Mouse (Mus musculus) embryo, embryonic 10.5 days (tissue): ENCODE data around the gene Kirrel3.

Source experiments
- DNase-seq: peaks from one replicate; pipeline ENCODE4 v3.0.0-alpha.2; 2015; ENCODE audit warnings: low spot score

Kirrel3 gene

GRCm38 (mm10) chr9:34987422-34988148 lies 501.9 kb downstream of the Kirrel3 start:
- DNase-seq, result no peak

DNA sequence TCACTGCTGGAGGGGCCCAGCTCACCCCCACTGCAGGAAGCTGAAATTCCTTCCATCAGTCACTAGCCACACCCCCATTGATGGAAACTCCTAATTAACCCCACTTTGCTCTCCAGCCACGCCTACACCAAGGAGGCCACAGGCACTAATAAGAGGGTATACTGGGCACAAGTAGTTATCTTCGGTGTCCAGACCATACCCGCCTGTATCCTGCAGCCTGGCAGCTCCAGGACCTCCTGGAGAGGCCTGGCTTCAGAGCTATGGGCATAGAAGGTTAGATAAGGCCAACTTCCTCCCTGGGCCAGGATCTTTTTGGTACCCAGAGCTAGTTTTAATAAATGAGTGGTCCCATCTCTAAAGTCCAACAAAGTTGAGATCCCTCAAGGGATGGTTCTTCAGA lies 503.0 kb downstream of the Kirrel3 start:
- DNase-seq, result no peak

DNA sequence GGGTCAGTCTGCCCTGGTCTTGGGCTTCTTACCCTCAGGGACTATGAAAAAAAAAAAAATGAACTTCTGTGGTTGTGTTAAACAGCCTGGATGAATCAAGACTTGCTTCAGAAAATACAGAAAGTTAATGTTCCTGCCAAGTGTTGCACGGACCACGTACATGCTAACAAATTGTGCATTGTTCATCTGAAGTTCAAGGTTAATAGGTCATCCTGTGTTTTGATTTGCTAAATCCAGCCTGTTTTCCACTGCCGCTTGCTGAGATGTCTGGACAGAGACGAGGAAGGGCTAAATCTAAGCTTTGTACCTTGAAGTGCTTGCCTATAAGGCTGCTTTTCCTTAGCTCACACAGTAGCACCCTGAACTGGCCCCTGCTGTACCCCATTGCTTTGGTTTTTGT lies 506.5 kb downstream of the Kirrel3 start:
- peak; percentile 52 for DNase-seq

DNA sequence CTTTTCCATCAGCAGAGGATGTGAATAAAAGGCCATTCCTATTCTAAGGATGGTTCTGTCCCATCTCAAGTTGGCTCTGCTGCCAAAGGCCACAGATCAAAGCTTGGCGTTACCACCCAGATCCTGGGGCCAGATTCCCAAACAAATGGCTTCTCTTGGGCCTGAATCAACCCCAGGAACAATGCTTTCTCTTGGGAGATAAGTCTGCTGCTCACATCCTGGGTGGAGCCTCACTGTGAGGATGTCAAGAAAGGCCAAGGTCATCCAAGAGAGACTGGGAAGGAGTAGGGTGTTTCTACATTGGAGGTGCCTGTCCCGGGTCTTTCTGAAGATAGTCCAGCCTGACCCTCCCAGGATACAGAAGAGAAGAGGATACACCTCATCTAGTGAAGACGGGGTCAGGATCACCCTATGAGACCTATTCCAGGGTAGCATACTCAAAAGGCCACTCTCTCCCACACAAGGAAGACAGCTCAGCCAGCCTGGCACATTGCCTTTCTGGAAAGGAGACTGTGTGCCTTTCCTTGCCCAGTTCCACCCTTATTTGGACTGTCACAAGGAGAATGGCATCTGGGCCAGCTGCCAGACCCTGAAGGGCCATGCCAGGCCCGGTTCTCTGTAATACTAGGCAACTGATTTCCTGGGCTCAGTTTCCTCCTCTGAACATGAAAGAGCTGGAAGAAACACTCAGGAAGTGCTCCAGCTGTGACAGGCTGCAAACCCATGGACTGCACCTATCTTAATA lies 507.9 kb downstream of the Kirrel3 start:
- DNase-seq, result no peak

DNA sequence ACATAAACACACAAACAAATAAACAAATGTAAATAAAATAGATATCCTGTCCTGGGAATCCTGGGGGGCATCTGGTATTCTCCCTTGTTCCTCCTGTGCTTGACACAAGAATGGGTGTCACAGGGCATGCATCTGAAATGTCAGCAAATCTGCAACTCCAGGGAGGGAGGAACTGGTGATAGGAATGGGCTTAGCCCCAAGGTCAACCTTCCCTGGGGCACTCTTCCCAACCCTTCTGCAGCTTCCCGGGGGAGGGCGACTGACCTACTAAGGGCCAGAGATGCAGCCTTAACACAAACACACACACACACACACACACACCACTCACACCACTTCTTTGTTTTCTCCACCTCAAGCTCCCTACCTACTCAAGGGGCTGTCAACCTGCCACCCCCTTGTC lies 509.4 kb downstream of the Kirrel3 start:
- no peak for DNase-seq

- no peak for DNase-seq
Measured at GRCm38 (mm10) chr9:34995660-34996378, 510.1 kb downstream of the Kirrel3 start.

DNA sequence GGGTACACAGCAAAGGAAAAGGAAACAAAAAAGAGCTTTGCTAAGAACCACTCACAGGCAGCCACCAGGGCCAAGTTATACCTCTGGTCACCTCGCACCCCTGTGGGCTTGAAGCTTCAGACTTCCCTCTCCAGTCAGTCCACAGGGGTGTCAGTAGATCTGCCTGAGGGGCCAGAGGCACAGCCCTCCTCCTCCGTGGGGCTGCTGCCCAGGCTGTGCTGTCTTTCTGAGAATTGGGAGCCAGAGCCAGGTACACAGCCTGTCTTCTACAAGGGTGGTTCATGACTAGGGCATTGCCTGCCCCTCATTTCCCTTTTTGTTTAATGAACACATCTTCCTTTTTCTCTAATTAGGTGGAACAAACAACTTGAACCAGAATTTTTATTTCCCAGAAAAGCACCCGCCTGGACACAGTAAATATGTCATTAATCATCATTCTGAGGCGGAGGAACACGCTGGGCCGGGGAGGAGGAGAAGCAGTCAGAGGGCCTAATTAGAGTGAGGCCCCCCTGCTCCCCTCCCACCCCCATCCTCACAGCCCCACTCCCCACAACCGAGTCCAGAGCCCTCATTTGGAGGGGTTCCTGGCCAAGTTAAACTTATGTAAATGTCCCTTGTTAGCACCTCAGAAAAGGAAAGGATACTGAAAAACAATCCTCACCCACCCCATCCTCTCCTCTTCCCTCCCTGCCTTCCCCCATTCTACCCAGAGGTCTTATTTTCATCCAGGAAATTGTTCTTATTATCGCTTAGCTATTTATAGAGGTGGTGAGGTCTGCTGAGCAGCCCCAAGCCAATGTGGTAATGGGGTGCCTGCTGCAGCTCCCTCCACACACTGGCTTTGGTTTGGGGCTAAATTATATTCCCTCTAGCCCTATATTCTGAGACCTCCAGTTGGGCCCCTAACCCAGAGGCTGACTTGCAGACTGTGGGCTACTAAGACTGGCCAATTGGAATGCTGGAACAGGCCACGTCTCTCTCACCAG lies 512.5 kb downstream of the Kirrel3 start:
- DNase-seq, result no peak

GRCm38 (mm10) chr9:35004113-35004512 lies 518.4 kb downstream of the Kirrel3 start:
- no peak for DNase-seq

GRCm38 (mm10) chr9:35007697-35008341 lies 522.1 kb downstream of the Kirrel3 start:
- DNase-seq, result no peak

DNA sequence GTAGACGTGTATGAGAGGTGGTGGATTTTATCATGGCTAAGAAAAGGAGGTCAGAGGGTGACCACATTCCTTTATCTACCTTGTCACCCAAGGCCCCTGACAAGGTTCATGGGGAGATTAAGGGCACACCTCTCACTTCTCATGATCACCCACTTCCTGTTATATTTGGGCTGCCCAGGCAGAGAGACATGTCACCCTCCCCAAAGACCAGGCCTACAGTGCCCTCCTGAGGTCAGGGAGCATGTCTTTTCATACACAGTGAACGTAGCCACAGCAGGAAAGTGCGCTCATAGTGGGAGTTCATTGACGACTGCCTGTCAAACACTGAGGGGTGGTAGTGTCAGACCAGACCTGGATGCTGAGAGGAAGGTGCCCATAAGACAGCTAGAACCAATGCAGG lies 531.1 kb downstream of the Kirrel3 start:
- peak; percentile 34 for DNase-seq

DNA sequence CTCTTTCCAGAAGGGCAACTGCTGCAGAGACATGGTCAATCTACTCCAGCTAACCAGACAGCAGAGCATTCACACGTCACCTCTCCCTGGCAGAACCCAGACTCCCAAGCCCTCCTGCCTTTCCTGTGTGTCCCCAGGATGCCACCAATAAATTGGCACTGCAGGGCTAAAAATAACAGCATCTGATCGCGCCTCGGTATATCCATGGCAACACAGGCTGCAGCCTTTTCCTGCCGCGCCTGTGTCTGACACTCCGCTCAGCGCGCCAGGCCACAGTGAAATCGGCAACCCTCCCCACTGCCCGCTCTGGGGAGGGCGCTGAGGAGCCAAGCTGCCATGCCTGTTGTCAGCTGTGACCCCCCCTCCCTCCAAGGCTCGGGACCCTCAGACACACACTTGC lies 531.9 kb downstream of the Kirrel3 start:
- peak; percentile 19 for DNase-seq

DNA sequence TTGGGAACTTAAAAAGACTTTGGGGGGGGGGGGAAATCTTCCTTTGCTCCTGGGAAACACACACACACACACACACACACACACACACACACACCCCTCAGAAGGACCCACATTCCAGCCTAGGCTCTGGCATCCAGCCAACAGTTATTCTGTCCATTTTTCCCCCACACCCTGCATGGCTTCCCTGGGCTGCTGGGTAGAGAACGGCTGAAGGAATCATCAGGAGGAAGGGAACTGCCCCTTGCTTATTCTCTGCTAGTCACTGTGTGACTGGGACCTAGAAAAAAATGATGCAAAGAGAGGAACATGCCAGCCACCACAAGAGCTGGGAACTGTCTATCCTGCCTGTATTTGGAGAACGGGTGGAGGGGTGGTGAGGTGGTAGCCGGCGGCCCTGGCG lies 532.4 kb downstream of the Kirrel3 start:
- no peak for DNase-seq

DNA sequence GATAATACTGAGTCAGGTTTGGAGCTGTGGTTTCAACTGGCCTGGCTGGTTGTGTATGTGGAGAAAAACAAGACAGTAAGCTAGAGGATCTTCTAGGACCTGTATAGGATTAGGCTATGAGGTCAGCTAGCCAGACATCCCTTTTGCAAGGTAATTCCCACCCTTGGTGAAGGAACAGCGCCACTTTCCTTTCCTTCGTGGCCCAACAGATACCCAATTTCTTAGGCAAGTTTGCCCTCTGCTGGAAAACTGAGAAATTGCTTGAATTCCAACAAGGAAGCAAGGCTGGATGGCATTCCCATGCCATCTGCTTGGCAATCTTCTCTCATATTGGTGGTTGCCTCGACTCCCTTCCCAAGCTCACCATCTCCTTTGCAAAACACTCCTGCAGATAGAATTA lies 533.7 kb downstream of the Kirrel3 start:
- DNase-seq, result peak; percentile 85

DNA sequence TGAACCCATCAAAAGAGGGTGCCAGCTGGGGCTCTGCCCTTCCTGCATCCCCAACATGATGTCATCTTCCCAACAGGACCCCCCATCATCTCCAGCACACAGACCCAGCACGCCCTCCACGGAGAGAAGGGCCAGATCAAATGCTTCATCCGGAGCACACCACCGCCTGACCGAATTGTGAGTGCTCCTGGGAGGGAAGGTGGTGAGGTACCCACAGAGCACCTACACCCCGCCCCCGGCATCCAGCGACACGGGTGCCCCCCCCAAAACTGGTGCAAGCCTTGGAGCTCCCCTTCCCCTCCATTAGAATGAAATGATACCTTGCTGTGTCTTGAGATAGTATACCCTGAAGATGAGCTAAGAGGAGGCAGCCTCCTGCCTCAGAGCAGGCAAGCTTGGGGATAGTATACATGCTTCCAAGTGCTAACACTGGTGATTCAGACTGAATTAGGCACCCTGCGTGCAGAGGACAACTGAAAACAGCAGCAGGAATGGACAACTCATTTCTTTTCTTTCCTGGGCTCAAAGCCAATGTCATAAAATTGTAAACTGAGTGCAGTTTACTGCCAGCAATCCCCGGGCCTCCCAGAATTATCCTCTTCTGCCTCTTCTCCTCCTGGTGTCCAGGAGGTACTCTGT lies 534.4 kb downstream of the Kirrel3 start:
- DNase-seq, result no peak

DNA sequence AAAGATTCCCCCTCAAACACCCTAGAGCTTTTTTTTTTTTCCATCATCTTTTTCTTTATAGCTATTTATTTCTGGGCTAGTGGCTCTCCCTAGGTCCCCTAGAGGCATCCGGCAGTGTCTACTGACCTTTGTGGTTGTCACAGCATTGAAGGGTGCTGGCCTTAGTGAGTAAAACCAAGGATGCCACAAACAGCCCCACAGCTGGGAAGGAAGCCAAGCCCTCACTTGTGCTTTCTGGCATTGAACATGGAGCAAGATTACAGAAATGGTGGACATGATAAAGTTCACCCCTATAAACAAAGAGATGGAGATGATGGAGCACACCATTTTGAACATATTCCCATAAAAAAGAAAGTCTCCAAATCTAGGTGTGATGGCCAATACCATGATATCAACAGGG lies 536.0 kb downstream of the Kirrel3 start:
- DNase-seq, result no peak

DNA sequence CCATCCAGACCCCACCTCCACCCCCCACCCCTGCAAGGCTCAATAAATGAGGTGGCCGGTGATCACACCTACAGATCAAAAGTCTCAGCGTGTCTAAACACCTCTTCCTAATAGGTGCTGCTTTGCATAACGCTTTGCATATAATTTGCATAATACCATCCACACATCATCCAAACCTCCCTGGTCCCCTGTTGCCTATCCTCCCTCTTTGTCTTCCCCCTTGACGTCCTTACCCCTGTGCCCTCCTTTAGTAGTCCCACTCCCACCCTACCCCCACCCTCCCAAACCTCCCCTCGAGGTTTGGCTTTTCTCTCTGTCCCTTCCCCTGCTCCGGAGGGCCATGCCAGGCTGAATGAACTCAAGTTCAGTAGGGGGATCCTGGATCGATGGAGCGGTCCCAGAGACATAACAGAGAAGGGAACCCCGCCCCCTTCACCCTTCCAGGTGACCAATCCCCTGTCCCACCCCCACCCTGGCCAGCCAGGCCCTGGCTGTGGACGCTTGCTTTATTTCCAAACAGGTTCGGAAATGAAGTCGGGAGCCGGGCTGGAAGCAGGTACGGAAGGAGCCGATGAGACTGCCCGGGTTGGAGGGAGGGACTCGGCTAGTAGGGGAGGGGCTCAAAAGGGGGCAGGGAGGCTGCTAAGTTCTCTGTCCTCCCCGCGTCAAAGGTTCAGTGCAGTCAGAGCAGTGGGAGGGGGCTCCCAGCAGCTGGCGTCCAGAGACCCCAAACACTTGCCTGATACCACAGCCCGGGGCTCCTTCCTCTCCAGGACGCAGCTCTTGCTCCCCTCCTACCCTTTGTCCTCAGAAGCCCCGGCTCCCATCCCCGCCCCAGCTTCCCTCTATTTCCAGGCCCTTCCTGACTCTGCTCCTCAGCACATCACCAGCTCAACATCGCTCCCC lies 539.1 kb downstream of the Kirrel3 start:
- DNase-seq, result peak; percentile 21

- DNase-seq, result no peak
Measured at GRCm38 (mm10) chr9:35026311-35026710, 540.6 kb downstream of the Kirrel3 start.

GRCm38 (mm10) chr9:35026897-35027311 lies 541.2 kb downstream of the Kirrel3 start:
- no peak for DNase-seq

DNA sequence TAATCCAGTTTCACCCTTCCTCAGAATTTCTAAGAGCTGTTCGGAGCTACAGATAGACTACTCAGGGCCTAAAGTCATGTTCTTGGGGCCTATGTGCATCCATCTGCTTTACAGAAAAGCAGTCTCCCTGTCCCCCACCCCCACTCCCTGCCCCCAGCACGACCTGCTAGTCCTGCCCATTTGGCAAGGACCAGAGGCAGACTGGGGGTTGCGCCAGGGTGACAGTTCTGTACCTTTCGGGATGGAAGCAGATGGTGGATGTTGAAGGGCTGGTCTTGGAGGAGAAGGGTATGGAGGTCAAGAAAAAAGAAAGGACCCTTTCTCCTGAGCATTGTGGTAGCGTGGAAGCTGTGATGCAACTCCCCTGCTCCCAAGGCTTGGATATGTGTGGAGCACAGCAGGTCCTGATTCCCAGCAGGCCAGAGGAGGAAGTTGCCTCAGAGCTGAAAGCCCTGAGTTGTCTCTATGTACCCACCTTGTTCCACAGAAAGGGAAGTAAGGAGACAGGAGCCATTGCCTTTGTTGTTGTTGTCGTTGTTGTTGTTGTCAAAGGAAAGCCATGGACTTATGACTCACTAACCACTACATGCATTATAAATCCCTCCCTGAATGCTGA lies 541.8 kb downstream of the Kirrel3 start:
- DNase-seq, result no peak
